Mouse (Mus musculus) mature B cell (primary cell): Measurements from ENCODE around the gene Xrcc6.
"Not testable (repeated sequence)": the region's sequence is repeated elsewhere in the genome, so short reads cannot be mapped to it uniquely, and the experiment has no call there.

ENCODE experiments used
- in situ Hi-C: fragments of 300-500 bp; cut with MboI; formaldehyde crosslinking; loops from 2 replicates; pipeline ENCODE4 v1.14.3; 2019

The Xrcc6 gene

DNA sequence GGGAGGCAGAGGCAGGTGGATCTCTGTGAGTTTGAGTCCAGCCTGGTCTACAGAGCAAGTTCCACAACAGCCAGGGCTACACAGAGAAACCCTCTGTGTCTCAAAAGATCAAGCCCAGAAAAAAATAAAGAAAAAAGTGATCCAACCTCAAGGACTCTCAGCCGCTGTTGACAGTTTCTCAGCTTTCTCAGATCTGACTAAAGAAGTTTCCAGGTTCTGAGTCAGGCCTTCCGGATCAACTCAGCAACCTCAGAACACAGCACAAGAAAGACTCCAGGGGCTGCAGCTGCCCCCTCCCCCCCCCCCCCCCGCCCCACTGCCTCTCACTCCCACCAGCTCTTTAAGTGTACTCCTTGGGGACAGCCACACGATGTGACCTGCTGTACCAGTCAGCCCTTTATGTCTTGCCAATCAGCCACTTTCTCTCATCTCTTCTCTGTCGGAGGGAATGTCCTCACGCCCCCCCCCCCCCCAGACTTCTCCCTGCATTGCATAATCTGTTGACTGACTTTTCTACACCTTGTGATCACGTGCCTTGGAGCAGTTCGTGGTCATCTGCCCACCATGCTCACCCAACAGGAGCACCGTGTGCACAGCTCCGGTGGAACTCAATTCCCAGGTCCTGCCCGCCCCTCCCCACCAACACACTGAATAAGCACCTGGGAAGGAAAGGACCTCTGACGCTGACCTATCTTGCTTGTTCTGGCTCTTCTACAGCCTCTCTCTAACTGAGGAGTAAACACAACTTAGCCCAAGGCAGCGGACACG is 21.4 kb upstream of the Xrcc6 start:
- in situ Hi-C loops, result no loop called here

- in situ Hi-C loops, result no loop called here
Observed at GRCm38 (mm10) chr15:81967821-81968220, 19.8 kb upstream of the Xrcc6 start.

GRCm38 (mm10) chr15:81968447-81968846 is 19.2 kb upstream of the Xrcc6 start:
- in situ Hi-C loops, result no loop called here

- in situ Hi-C loops, result no loop called here
Observed at GRCm38 (mm10) chr15:81969173-81969572, 18.5 kb upstream of the Xrcc6 start.

- in situ Hi-C loops, result not testable (repeated sequence)
Observed at GRCm38 (mm10) chr15:81969635-81970034, 18.0 kb upstream of the Xrcc6 start.

DNA sequence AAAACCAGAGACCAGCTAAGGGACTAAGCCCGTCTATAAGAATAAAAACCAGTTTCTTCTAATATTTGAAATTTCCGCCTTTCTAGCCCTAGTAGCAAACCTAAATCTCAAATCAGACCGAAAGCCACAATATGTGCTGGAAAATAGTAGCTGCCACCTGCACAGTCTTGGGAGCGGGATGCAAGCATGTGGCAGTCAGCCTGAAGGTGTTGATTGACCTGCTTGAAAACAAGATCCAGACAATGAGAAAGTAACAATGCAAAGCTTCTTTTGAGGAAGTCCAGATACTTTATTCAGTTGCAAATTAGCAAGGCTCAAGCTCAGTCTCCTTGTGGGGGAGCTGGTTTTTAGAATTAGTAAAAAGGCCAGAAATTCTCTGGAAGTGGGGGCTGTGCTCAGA is 17.1 kb upstream of the Xrcc6 start:
- in situ Hi-C loops, result not testable (repeated sequence)

- in situ Hi-C loops, result not testable (repeated sequence)
Observed at GRCm38 (mm10) chr15:81975156-81975555, 12.5 kb upstream of the Xrcc6 start.

DNA sequence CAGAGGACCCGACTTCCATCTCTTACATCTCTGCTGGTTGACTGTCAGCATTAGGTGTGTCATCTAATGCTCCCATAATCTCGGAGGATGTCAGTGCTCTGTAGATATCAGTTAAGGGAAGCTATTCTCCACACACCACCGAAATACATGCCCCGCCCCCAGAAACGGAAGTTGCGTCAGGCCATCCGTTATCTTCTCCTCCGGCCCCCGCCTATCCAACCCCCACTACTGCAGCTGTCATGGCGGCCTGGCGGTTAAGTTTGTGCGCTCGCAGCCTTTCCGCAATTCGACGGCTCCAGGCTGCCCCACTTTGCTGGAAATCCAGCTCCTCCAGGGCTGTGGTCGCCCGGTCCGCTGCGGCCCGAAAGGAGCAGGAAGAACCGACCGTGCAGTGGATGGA is 7.3 kb upstream of the Xrcc6 start, which contains the start of gene 1700029P11Rik:
1700029P11Rik (plus strand) TSS at position 220 of the 400 bp plus-strand sequence.
- in situ Hi-C loops, result no loop called here

- in situ Hi-C loops, result no loop called here
Observed at GRCm38 (mm10) chr15:81982173-81982572, 5.5 kb upstream of the Xrcc6 start.

- in situ Hi-C loops, result no loop called here
Observed at GRCm38 (mm10) chr15:81985267-81986161, 2.1 kb upstream of the Xrcc6 start.

DNA sequence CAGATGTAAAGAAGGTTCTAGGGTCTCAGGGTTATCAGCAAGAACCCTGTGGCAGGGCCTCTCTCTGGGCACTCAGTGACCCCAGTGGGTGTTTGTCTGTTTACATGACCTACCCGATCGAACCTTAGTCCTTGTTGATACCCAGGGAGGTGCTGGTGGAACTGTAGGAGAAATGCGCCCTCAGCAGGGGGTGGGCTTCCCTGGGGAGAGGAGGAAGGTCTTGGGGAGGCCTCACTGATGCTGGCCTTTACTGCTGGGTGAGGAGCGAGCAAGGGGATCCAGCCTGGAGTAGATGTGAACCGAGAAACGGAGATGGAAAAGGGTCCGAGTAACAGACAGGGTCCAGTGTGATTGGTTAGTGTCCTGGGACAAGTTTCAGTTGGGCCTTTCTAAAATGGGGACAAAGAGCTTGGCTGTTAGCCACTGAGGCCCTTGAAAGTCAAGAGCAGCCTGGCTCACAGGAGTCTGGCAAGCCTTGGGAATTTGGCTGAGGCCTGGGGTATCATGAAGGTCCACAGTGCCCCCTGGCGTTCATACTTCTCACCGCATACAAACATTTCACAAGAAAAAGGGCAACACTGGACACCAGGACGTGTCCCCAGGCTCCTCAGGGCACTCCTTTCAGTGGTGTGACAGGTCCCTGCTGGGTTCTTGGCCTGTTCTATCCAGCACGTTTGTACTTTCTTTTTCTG is 1.9 kb downstream of the Xrcc6 start:
- in situ Hi-C loops, result no loop called here

GRCm38 (mm10) chr15:81990549-81990948 is 2.9 kb downstream of the Xrcc6 start:
- in situ Hi-C loops, result no loop called here

DNA sequence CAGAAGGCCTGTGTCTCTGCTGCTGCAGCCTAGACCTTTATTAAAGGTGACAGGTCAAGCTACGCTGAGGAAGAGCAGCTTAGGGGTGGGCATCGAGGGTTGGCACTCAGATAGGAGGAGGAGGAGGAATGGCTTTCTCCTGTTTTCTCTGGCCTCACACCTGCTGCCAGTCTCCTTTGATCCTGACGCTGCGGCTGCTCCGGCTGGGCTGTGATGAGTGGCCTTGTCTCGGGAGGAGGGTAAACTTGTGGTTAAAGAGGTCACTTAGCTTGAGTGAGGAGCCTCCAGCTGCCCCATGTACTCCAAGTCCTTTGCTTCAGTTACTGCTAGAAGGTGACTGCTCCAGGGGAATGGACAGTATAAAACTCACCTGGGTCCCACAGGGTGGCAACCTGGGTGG is 6.4 kb downstream of the Xrcc6 start:
- in situ Hi-C loops, result no loop called here

DNA sequence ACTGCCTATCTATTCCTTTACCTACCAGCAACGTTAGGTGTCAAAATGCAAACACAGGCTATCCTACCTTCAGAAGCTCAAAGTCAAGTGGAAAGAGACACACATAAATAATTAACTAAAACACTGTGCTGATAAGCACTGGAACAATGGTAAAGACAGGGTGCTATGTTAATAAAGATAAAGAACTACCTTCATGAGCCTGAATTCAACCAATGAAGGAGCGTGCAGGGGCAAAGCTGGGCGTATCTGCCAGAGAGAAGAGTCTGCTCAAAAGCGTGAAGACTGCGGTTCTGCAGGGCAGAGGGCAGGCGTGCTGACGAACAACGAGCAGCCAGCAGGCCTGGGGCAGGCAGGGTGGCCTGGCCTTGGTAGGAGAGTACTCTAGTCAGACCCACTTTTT is 16.6 kb downstream of the Xrcc6 start:
- in situ Hi-C loops, result no loop called here

GRCm38 (mm10) chr15:82011947-82012346 is 24.3 kb downstream of the Xrcc6 start:
- in situ Hi-C loops, result no loop called here

GRCm38 (mm10) chr15:82014745-82015391 is 27.2 kb downstream of the Xrcc6 start:
- in situ Hi-C loops, result no loop called here

GRCm38 (mm10) chr15:82015392-82016100 is 27.9 kb downstream of the Xrcc6 start:
- in situ Hi-C loops, result no loop called here

GRCm38 (mm10) chr15:82016101-82016808 is 28.6 kb downstream of the Xrcc6 start:
- in situ Hi-C loops, result no loop called here

- in situ Hi-C loops, result no loop called here
Observed at GRCm38 (mm10) chr15:82016830-82017229, 29.2 kb downstream of the Xrcc6 start.

DNA sequence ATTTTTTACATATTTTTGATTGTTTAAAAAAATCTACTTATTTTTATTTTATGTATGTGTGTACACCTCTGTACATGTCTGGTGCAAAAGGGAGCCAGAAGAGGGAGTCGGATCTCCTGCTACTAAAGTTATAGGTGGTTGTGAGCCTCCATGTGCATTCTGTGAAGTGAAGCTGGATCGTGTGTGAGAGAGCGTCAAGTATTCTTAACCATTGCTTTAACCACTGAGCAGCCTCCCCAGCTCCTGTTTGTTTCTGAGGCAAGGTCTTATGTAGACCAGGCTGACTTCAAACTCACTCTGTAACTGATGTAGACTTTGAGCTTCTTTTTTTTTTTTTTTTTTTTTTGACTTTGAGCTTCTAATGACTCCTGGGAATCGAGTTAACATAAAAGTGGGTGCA is 29.8 kb downstream of the Xrcc6 start:
- in situ Hi-C loops, result no loop called here
